Mouse (Mus musculus) layer of hippocampus, postnatal 10 days (tissue): Measurements from ENCODE around the gene Kcnip1. TPM values are rescaled to one million over a fixed set of nuclear protein-coding genes. Genes with fewer than 3 reads are reported as not detected.
A peak's percentile ranks its signal among the peaks of the same experiment; 100 is the strongest.

ENCODE experiments used
- DNase-seq, 2 experiments: peaks; one replicate each; pipeline ENCODE4 v3.0.0; 2021; ENCODE audit warnings: low spot score in 2 of 2
- total RNA-seq, 2 experiments: library from RNA; stranded (reverse); gene quantifications; 2 replicates each; pipeline ENCODE4 v1.2.3; 2021

Gene Kcnip1
- total RNA-seq, 2 experiments from 2014 or later, result 35.5 to 42.1 TPM

GRCm38 (mm10) chr11:33700725-33701124 is 292.2 kb downstream of the Kcnip1 start:
- DNase-seq, result peak; percentile 9 to 23

- no peak for DNase-seq
Observed at GRCm38 (mm10) chr11:33690181-33690580, 302.8 kb downstream of the Kcnip1 start.

GRCm38 (mm10) chr11:33685904-33686303 is 307.0 kb downstream of the Kcnip1 start:
- DNase-seq, result peak; percentile 36 to 50

GRCm38 (mm10) chr11:33680151-33680550 is 312.8 kb downstream of the Kcnip1 start:
- DNase-seq, result peak; percentile 32 to 45

- DNase-seq, result no peak
Observed at GRCm38 (mm10) chr11:33670105-33670965, 322.6 kb downstream of the Kcnip1 start.

- no peak for DNase-seq
Observed at GRCm38 (mm10) chr11:33668376-33668775, 324.6 kb downstream of the Kcnip1 start.

GRCm38 (mm10) chr11:33663599-33663998 is 329.4 kb downstream of the Kcnip1 start:
- DNase-seq, result no peak

- DNase-seq, result no peak
Observed at GRCm38 (mm10) chr11:33660016-33660913, 332.7 kb downstream of the Kcnip1 start.

GRCm38 (mm10) chr11:33655861-33656593 is 336.9 kb downstream of the Kcnip1 start:
- no peak for DNase-seq

GRCm38 (mm10) chr11:33655221-33655620 is 337.7 kb downstream of the Kcnip1 start:
- no peak for DNase-seq

- no peak for DNase-seq
Observed at GRCm38 (mm10) chr11:33654485-33654884, 338.5 kb downstream of the Kcnip1 start.

- DNase-seq, result no peak
Observed at GRCm38 (mm10) chr11:33649358-33649757, 343.6 kb downstream of the Kcnip1 start.

- no peak for DNase-seq
Observed at GRCm38 (mm10) chr11:33637107-33637506, 355.8 kb downstream of the Kcnip1 start.

- no peak for DNase-seq
Observed at GRCm38 (mm10) chr11:33627136-33627742, 365.7 kb downstream of the Kcnip1 start.

- peak; percentile 84 to 86 for DNase-seq
Observed at GRCm38 (mm10) chr11:33614218-33614617, 378.7 kb downstream of the Kcnip1 start.

GRCm38 (mm10) chr11:33607784-33608183 is 385.2 kb downstream of the Kcnip1 start:
- no peak for DNase-seq

- no peak for DNase-seq
Observed at GRCm38 (mm10) chr11:33603174-33603573, 389.8 kb downstream of the Kcnip1 start.

GRCm38 (mm10) chr11:33598986-33599385 is 394.0 kb downstream of the Kcnip1 start, which contains the start of gene D130052B06Rik:
D130052B06Rik (plus strand) TSS chr11:33599302.
- peak in 1 of 2 experiments; percentile 9 for DNase-seq

- DNase-seq, result no peak
Observed at GRCm38 (mm10) chr11:33596655-33597054, 396.3 kb downstream of the Kcnip1 start.

- no peak for DNase-seq
Observed at GRCm38 (mm10) chr11:33592826-33593225, 400.1 kb downstream of the Kcnip1 start.

GRCm38 (mm10) chr11:33590771-33591170 is 402.2 kb downstream of the Kcnip1 start:
- no peak for DNase-seq
